Mouse (Mus musculus): Measurements from ENCODE around the gene Gaa. TPM values are rescaled to one million over a fixed set of nuclear protein-coding genes. Genes with fewer than 3 reads are reported as not detected.

The Gaa gene
- total RNA-seq, 1 experiment from 2014 or later: 81.3 TPM

DNA sequence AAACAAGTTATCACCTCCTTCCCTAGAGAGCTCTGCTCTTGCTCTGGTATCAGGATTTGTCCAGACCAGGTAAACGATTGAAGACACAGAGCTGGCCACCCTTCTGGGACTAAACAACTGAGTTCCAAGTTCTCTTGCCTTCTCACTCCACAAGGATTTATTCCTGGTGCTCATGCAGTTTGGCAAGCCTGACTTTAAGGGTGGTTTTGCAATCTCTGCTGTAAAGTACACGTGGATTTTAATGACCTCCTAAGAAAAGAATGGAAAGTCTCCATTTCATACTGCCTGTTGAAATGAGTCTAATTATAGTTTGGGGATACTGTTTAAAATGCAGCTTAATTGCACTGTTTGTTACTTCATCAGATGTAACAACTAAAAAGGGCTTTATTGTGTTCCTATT lies 33.3 kb downstream of the Gaa start:
- DNase-seq: no peak

DNA sequence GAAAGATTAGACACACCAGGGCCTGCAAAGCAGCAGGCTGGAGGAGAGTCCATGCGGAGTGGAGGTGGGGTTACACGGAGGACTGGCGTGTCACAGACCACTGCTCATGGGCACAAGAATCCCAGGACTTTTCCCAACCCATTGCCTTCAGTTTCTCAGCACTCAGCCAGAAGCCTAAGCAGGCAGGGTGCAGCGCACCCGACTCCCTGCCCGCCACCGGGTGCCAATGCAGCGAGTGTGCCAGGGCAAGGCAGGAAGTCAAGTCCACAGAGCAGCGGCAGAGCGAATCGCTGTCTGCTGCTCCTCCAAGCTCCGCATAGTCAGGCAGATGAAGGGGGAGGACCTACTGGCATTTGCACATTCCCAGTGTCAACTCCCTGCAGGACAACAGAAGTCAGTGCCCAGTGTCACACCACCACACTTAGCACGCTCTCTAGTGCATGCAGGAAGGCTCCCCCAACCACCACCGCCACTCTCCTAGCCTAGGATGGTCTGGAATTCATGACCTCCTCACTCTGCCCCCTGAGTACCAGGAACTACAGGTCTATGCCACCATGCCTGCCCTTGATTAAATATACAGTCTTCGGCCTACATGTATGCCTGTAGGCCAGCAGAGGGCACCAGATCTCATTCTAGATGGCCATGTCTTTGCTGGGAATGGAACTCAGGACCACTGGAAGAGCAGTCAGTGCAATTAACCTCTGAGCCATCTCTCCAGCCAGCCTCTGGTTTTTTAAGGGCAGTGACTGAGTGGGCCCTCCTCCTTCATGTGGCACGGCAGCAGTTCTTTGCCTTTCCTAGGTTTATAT lies 37.4 kb downstream of the Gaa start:
- DNase-seq: peak; percentile 71

DNA sequence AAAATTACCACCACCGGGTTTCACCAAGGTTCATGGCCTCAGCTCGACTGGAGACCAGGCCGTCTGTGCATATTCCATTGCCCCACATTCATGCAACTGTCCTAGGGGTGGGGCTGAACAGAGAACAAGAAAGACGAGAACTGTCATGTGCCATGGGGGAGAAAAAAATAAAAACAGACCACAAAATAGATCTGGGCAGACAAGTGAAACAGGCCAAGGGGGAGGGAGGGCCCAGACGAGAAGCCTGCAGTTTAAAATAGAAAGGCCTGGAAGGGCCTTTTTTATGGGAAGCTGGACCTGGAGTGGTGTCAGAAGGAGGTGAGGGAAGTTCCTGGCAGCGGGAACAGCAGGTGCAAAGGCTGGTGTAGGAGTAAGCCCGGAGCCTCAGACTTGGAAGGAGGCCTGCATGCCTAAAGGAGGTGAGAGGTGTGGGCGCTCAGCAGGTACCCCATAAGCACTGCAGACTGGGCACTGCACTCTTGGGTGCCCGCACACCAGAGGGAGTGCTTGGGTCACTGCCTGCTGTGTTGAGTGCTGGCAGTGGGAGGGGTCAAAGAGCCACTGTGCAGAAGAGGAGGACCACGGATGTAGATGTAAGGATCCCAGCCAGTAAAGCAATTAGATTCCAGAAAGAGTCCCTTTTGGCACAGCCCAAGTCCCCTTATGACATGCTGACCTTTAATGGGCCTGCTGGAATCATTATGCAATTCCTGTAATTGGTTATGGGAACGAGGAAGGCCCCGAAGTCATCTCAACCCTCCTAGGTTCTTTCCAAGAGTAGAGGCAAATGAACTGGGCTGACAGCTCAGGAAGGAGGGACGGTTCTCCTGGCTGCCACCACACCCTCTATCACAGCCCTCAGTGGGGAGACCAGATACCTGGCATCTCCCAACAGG lies 39.3 kb downstream of the Gaa start:
- DNase-seq: no peak

DNA sequence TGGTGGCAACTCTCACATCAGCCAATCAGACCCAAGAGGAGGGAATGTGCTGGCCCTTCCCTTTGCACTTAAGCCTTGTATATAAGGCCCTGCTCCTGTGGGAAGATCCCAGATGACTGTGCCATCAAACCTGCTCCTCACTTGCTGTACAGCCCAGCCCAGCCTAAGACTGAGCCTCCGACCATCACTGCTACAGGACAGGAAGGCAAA lies 39.9 kb downstream of the Gaa start, which contains the start of gene Card14:
Gene Card14, plus strand, starts transcription at position 111 of the 210 bp plus-strand sequence.
- no peak for DNase-seq

DNA sequence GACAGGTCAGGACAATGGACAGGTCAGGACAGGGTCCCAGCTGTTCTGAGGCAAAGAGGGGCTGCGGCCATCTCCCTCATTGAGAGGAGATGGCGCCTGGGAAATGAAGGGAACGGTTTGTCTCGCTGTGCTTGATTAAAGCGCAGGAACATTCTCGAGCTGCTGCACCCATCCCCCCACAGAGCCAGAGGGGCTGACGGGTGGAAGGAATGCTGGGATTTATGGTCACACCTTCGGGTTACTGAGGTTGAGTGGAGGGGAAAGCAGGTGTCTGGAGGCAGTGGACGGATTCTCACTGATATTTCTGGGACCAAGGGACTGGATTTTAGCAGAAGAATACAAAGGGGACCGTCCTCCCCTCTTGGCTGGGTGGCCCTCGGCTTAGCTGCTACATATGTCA lies 40.2 kb downstream of the Gaa start:
- no peak for DNase-seq

DNA sequence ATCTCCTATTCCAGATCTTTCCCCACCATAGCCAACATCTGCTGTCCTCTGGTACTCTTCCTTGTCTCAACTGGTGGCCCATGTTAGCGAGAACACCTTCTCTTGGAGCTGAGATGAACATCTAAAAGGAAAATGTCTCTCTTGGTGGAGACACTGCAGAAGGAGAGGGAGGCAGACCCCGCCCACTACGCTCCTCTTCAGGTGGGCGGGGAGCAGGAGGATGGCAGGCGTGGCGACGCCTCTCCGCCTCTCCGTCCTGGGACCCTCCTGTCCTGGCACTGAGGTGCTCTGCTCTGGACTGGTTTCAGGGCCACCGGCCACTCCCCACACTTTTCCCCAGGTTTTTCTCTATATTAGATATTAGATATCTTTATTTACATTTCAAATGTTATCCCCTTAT lies 42.9 kb downstream of the Gaa start:
- no peak for DNase-seq

DNA sequence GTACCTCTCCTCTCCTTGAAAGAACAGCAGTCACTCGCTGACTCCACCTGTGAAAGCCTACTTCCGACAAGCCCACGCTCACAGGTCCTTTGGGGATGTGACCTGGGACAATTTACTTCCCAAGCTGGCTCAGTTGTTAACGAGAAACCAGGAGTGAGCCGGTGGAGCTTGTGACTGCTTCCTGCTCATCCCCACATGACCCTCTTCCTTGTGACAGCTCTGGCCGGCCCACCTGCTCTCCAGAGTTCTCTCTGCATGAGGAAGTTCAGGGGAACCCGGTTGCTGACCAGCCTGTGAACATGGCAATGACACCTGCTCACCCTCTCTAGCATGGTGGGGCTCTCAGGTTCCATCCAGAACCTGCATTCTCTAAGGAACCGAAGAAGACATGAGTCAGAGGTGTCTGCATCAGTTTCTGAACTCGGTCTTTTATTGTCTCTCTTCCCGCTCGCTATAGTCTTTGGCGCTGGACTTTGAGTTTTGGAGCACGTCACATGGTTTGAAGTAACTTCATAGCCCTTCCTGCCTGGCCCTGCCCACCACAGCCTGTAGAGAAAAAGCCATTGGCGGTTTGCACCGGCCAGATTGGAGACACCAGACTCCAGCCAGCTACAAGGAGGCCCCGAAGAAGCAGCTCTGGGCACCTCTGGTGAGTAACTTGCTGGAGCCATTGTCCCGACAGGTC lies 46.7 kb downstream of the Gaa start:
- no peak for DNase-seq

DNA sequence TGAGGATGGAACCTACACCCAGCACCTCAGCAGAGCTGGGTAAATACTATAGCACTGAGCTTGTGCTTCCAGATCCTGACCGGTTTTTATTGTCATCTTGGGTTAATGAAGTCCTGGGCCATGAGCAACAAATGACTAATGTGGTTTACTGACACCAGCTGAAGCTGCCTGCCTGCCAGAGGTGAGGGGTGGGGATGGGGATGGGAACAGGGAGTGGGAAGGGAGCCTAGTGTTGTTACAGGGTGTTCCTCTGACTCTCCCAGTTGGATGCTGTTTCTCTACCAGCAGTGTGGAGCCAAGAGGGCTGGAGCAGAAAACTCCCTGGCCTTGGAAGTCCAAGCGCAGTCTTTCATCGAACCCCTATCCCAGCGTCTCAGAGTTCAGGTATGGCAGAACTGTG lies 49.0 kb downstream of the Gaa start:
- DNase-seq: no peak

DNA sequence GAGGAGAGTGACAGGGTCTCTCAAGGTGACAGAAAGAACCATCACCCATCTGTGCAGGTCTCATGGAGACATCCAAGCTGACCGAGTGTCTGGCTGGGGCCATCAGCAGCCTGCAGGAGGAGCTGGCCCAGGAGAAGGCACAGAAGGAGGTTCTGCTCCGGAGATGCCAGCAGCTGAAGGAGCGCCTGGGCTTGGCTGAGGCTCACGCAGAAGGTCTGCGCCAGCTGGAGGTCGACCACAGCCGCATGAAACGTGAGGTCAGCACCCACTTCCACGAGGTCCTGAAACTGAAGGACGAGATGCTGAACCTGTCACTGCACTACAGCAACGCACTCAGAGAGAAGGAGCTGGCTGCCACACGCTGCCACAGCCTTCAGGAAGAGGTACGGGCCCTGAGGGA lies 54.8 kb downstream of the Gaa start:
- DNase-seq: no peak

DNA sequence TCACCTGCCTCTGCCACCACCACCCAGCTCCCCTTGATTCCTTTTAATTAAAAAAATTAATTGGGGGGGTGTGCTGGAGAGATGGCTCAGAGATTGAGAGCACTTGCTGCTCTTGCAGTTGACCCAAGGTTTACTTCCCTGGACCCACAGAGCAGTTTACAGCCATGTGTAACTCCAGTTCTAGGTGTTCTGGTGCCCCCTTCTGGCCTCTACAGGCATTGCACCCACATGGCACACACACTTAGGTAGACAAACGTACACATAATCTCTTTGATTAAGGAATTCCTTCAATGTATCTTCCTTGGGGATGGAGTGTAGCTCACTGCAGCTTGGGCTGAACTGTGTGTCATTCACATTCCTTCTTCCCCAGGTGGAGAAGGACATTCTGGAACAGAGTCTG lies 57.4 kb downstream of the Gaa start:
- no peak for DNase-seq

DNA sequence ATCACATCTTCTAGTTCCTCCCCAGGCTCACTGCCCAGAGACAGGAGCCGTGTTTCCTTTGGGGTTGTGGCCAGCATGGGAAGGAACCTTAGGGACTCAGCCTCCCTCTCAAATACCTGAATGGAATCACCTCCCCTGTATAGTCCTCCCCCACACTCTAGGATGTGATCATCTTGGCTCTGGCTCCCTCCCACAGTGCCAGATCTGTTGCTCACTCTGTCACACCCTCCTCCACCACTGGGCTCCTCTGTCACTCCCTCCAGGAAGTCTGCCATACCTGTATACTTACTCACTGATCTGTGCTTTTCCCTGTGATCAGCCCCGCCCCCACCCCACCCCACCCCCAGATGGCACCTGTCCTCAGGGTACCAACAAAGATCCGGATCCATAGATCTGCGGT lies 62.9 kb downstream of the Gaa start:
- DNase-seq: no peak

DNA sequence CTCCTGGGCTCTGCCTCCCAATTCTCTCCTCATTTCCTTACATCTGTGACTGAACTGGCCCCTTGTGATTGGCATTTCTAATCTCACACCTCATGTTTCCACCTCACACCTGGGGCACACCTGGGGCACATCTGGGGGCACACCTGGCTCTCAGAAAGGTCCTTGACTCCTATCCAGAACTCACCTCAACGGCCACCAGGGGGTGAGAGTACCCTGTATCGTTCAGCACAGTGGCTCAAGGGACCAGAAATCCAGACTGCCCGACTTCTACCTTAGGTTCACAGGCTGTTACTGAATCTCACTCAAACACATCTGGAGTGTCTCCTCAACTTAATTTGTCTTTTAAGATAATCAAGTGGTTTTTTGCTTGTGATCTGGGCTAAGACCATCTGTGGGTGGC lies 64.3 kb downstream of the Gaa start:
- DNase-seq: no peak

Other genes starting within 250 kb of the Gaa start
- gene Cbx2, start 244.9 kb upstream of the Gaa start, total RNA-seq (2021): 7.4 and 7.7 TPM in 2 replicates
- 13.1 and 16.7 TPM in 2 replicates for gene Cbx8, start 226.9 kb upstream of the Gaa start, total RNA-seq (2021)
- 105 and 156 TPM in 2 replicates for gene Cbx4, start 181.7 kb upstream of the Gaa start, total RNA-seq (2021)
- gene Tbc1d16, start 39.4 kb upstream of the Gaa start, total RNA-seq (2021): 18.1 and 18.7 TPM in 2 replicates
- 0.44 and 0.45 TPM in 2 replicates for gene Ccdc40, start 39.3 kb upstream of the Gaa start, total RNA-seq (2021)
- 129 and 132 TPM in 2 replicates for gene Eif4a3, start 32.2 kb downstream of the Gaa start, total RNA-seq (2021)
- gene Card14, start 39.9 kb downstream of the Gaa start, total RNA-seq (2021): 0.30 and 0.38 TPM in 2 replicates
- 14.8 and 15.7 TPM in 2 replicates for gene Sgsh, start 87.6 kb downstream of the Gaa start, total RNA-seq (2021)
- gene Slc26a11, start 87.7 kb downstream of the Gaa start, total RNA-seq (2021): 7.5 and 9.7 TPM in 2 replicates
- 25.6 and 28.0 TPM in 2 replicates for gene Rnf213, start 125.2 kb downstream of the Gaa start, total RNA-seq (2021)
- 19.7 and 22.4 TPM in 2 replicates for gene Endov, start 223.5 kb downstream of the Gaa start, total RNA-seq (2021)

All from adrenal gland, postnatal 14 days (tissue).